Mouse (Mus musculus) macrophage (primary cell): ENCODE measurements at regions not wholly inside any gene's neighbourhood (a gene's known extent, or its start where the extent isn't known, plus 50 kb on each side); places are given as distances from the start of the nearest gene placed in this dataset.

ENCODE experiments used
- H3K27ac ChIP-seq: fragments of 350-480 bp; formaldehyde crosslinking; 2 replicates; pipeline ENCODE4 v1.9.0; 2021
- H3K36me3 ChIP-seq: fragments of 350-480 bp; formaldehyde crosslinking; 2 replicates; pipeline ENCODE4 v1.9.0; 2021; ENCODE audit errors: inconsistent target
- H3K4me3 ChIP-seq: fragments of 350-480 bp; formaldehyde crosslinking; 2 replicates; pipeline ENCODE4 v1.9.0; 2021; ENCODE audit errors: inconsistent target
- H3K79me2 ChIP-seq: fragments of 350-480 bp; formaldehyde crosslinking; 2 replicates; pipeline ENCODE4 v1.9.0; 2021; ENCODE audit errors: inconsistent target
- WGBS: methylation state at CpG from one replicate; pipeline ENCODE4 v1.1.7; 2026; ENCODE audit warnings: inconsistent platforms; ENCODE audit not compliant: missing documents; 5-methylcytosine and 5-hydroxymethylcytosine counted together

DNA sequence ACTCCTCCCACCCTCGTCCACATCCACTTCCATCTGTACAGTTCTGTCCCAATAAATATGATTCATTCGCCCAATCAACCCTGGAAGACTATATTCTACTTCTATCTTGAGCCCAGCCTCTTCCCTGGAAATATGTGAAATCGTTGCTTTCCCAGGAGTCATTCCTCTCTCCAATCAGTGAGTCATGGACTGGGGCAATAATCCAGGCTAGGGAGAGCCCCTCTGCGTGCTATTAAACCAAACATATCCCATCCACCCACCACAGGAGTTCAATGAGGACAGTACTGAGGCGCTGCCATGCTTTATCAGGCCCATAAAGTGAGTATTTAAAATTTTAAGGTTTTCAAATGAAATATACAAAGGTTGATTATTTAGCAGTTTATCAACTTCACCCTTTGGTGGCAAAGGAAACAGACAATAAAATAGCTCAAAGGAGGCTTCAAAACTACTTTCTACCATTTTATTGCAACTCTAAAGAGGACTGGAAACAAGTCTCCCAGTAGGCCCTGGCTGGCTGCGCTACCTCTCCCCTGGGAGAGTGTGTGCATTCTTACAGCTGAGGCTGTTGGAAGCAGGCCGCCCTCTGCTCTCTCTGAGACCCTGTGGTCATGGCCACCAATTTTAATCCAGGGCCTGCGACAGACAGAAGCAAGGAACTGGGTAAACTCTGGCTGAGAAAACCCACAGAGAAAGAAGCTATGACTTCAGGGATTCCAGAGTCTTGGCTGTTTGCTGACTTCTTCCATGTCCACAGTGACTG is 471.9 kb downstream of the Lmo4 start:
- H3K79me2 ChIP-seq = no peaks in the 10 kb centered on the region
- H3K27ac ChIP-seq = no peak overlapping the region
- H3K4me3 ChIP-seq = no peak overlapping the region
- WGBS = 93% methylated on average over 8 of the region's 8 CpGs
- no peaks in the 10 kb centered on the region for H3K36me3 ChIP-seq

DNA sequence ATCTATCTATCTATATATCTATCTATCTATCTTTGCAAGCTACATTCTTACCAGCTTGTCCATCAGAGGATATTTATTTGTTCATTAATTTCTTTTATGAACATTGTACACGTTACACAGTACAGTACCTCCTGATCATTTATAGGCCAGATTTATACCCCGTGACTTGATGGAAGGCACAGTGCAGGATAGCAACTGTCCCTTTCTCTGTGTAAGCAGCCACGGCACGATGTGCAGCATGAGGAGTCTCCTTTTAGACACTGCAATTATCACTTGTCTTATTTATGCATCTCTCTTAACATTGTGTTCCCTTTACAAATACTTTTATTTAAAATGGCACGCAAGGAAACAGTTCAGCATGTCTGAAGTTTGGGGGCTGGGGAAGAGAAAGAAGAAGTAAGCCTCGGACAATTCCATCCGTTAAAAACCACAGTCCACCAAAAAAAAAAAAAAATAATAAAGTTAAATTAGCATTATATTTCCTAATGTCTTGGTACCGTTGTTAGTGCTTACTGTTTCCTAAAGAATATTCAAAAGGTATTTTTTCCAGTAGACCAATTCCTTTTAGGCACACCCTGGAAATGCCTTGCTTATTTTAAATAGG is 475.4 kb downstream of the Lmo4 start:
- WGBS = 30% methylated on average over 8 of the region's 8 CpGs

GRCm38 (mm10) chr3:143722571-143722970 is 482.4 kb downstream of the Lmo4 start:
- WGBS = 100% methylated on average over 2 of the region's 2 CpGs
- no peaks in the 10 kb centered on the region for H3K79me2 ChIP-seq

More for the DNA sequence above, 475.4 kb downstream of the Lmo4 start:
- Histone ChIP-seq H3K4me3 (no peak overlapping the region), H3K79me2 (no peaks in the 10 kb centered on the region), H3K36me3 (no peaks in the 10 kb centered on the region), H3K27ac (no peak overlapping the region)

DNA sequence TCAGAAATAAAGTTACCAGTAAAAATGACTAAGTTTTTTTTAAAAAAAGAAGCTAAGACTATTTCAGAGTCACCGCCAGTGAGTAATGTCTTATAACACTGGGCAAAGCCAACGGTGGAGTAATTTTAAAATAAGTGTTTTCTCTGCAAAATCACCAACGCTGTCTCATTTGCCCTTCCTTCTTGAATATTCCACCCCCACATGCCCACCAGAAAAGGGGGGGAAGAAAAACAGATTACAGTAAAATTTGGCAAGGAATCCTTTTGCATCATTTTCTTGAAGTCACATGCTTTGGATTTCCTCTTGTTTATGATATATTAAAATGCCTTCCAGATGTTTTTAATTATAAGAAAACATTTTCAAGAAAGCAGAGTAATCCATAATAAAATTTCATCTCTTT is 482.9 kb downstream of the Lmo4 start:
- H3K27ac ChIP-seq = no peak overlapping the region
- H3K36me3 ChIP-seq = no peaks in the 10 kb centered on the region
- 92% methylated on average over 3 of the region's 3 CpGs for WGBS
- no peak overlapping the region for H3K4me3 ChIP-seq
- H3K79me2 ChIP-seq = no peaks in the 10 kb centered on the region

More at GRCm38 (mm10) chr3:143722571-143722970, 482.4 kb downstream of the Lmo4 start:
- Histone ChIP-seq H3K4me3 (no peak overlapping the region), H3K27ac (no peak overlapping the region), H3K36me3 (no peaks in the 10 kb centered on the region)

GRCm38 (mm10) chr3:143713183-143713582 is 491.8 kb downstream of the Lmo4 start:
- Histone ChIP-seq H3K36me3 (no peaks in the 10 kb centered on the region), H3K27ac (no peak overlapping the region), H3K4me3 (no peak overlapping the region), H3K79me2 (no peaks in the 10 kb centered on the region)
- 89% methylated on average over 2 of the region's 2 CpGs for WGBS

DNA sequence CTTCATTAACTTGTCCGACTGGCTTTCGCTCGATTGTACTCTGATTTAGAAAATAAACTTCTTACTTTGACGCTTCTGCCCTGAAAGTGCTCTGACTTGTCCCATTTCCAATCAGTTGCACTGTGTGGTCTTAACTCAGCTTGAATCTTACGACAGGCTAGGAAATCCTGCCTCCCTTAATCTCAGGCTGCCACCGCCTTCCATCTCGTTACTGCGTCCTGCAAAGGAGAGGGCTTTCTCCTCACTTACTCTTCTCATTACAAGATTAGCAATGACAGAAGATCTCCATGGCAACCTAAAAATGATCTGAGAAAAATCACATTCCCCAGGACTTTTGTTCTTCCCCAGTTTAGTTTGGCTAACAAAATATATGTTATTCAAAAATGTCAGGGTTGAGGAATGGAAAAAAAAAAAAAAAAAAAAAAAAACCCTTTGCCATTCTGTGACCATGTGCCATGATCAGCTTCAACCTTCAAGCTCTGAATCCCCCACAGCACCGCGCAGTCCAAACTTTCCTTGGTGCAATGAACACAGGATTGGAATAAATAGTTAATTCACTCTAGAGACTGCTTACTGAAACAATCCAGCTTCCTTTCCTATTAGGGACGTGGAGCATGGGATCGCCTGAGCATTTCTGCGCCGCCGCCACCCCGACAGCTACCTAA is 494.1 kb downstream of the Lmo4 start:
- Histone ChIP-seq H3K36me3 (no peaks in the 10 kb centered on the region), H3K27ac (no peak overlapping the region), H3K4me3 (no peak overlapping the region), H3K79me2 (no peaks in the 10 kb centered on the region)
- WGBS = 87% methylated on average over 16 of the region's 16 CpGs

DNA sequence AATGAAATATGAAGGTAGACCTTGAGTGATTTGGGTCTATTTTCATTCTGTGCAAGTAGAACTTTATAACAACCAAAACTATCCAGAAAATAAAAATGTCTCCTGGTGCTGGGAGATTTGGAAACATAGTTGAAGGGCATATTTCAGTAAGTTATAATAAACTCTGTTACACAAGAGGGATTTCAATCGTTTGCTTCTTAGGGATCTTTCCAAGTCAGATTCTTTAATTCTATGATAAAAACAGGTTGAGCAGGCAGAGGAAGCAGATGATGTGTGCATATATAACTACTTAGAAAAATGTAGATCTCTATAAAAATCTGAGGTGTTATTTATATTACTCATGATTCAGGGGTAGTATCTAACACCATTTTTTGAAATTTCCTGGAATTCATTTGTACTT is 498.3 kb downstream of the Lmo4 start:
- Histone ChIP-seq H3K4me3 (no peak overlapping the region), H3K27ac (no peak overlapping the region), H3K79me2 (no peaks in the 10 kb centered on the region), H3K36me3 (no peaks in the 10 kb centered on the region)
- WGBS = 89% methylated on average over 1 of the region's 1 CpGs

- no peaks in the 10 kb centered on the region for H3K36me3 ChIP-seq
- WGBS = 67% methylated on average over 3 of the region's 3 CpGs
- H3K4me3 ChIP-seq = no peak overlapping the region
- H3K27ac ChIP-seq = no peak overlapping the region
- H3K79me2 ChIP-seq = no peaks in the 10 kb centered on the region
Measured at GRCm38 (mm10) chr3:143694817-143695216, 510.2 kb downstream of the Lmo4 start.

DNA sequence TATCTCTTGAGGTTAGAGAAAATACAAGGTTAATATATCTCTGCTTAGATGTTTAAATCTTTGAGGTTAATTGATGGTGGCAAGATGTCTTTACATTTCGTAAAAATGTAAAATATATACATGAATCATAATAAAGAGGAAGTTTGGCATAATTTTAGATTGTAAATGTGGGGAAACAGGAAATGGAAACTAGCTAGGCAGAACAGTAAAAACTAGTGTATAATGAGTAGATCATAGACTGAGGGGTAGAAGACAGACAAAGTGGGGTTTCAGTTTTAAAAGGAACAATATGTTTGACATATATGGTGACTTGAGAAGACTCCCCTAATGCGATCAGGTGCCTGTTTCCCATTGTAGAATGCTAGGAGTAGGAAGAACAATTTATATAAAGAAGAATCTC is 519.3 kb downstream of the Lmo4 start:
- Histone ChIP-seq H3K79me2 (no peaks in the 10 kb centered on the region), H3K27ac (peak overlapping the region; percentile 57), H3K4me3 (no peak overlapping the region), H3K36me3 (no peaks in the 10 kb centered on the region)
- WGBS = 7% methylated on average over 1 of the region's 2 CpGs

DNA sequence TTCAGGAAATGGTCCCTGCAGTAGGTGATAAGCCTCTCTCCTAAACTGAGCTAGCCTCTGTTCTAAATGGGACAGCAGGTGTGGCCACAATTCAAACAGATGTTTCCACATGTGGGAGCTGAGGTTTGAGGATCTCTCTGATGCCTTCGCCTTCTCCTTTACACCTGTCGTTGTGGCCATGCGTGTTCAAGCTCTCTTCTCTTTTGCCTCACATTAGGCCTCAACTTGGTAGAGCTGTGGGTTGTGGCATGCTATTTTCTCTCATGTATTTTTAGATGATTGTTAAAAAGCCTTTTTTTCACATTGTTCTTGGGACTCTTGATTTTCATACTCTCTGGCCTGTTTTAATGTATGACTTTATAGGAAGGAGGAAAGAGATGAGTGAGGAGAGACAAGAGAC is 526.8 kb downstream of the Lmo4 start:
- no peak overlapping the region for H3K27ac ChIP-seq
- H3K4me3 ChIP-seq = no peak overlapping the region
- WGBS = 71% methylated on average over 3 of the region's 3 CpGs
- H3K36me3 ChIP-seq = no peaks in the 10 kb centered on the region
- no peaks in the 10 kb centered on the region for H3K79me2 ChIP-seq

DNA sequence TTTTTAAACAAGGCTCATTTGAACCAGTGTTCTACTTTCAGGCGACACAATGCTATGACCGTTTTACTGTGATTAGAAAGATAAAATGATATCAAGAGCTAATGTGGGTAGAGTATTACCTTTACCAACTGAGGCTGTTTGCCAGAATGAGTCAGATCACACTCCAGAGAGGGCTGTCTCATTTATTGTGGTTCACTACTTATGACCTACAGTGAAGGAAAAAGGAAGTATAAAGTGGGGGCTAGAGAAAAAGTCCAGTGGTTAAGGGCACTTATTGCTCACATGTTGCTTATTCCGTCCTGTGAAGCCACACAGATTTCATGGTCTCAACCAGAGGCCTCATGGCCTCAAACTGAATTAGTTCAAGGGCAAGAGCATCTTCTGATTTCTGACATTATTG is 530.2 kb downstream of the Lmo4 start:
- 45% methylated on average over 3 of the region's 3 CpGs for WGBS
- H3K79me2 ChIP-seq = no peaks in the 10 kb centered on the region
- no peaks in the 10 kb centered on the region for H3K36me3 ChIP-seq
- H3K27ac ChIP-seq = peak overlapping the region; percentile 36
- no peak overlapping the region for H3K4me3 ChIP-seq

DNA sequence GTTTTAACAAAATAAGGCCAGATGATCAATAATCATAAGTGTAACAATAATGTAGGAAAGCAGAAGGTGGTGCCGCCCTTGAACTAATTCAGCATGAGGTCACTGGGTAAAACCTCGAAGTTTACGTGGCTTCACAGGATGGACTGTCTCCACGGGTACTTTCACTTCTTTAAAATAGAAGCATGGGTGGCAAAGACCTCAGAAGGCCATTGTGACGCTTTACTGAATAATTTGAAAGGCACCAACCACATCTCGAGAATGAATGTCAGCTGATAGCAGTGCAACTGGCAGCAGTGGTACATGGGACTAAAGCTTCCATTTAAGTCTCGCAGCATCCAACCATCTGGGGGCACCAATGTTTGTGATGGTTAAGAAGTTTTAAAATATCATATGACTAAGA is 530.6 kb downstream of the Lmo4 start:
- H3K4me3 ChIP-seq = no peak overlapping the region
- H3K27ac ChIP-seq = peak overlapping the region; percentile 36
- WGBS = 27% methylated on average over 7 of the region's 7 CpGs
- H3K36me3 ChIP-seq = no peaks in the 10 kb centered on the region
- no peaks in the 10 kb centered on the region for H3K79me2 ChIP-seq

DNA sequence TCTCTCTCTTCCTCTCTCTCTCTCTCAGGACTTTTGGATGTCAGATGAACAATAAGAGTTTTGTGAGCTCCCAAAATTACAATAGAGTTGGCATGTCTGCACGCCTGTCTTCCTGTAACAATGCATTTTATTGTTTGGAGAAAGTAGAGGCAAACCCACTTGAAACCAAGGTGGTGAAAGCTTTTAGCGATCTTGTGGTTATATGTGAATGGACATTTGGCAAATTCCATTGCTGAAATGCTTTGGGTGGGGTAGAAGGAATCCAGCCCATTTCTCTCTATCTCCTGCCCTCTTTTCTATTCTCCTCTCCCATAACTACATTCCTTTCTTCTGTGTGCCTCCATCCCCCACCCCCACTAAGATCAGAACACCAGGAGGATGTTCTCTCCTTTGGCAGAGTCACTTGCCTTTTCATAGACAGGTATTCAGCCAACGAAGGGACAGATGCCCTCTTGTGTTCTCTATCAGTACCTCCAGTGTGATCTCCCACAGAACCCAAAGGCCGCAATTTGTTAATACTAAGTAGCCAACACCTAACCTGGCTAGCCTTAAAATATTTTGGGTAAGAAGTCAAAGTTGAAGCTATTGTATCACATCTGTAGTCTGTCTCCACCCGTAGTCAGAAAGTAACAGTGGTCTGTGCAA is 542.9 kb downstream of the Lmo4 start:
- no peaks in the 10 kb centered on the region for H3K79me2 ChIP-seq
- H3K36me3 ChIP-seq = no peaks in the 10 kb centered on the region
- no peak overlapping the region for H3K27ac ChIP-seq
- 94% methylated on average over 5 of the region's 5 CpGs for WGBS
- H3K4me3 ChIP-seq = no peak overlapping the region

GRCm38 (mm10) chr3:143659421-143659978 is 545.5 kb downstream of the Lmo4 start:
- Histone ChIP-seq H3K36me3 (no peaks in the 10 kb centered on the region), H3K27ac (no peak overlapping the region), H3K4me3 (no peak overlapping the region), H3K79me2 (no peaks in the 10 kb centered on the region)
- WGBS = 84% methylated on average over 8 of the region's 8 CpGs
